Mouse (Mus musculus) megakaryocyte progenitor cell, adult 5-6 weeks (primary cell): Measurements from ENCODE around the gene Pbrm1. TPM values are rescaled to one million over a fixed set of nuclear protein-coding genes. Genes with fewer than 3 reads are reported as not detected.

Source experiments
- ATAC-seq: replicated peaks from 2 replicates; pipeline ENCODE4 v1.8.0; 2016; ENCODE audit warnings: mild to moderate bottlenecking, moderate TSS enrichment, inconsistent platforms; ENCODE audit not compliant: poor library complexity
- total RNA-seq, 2 experiments: library from RNA; stranded (forward) in 1 of 2; stranded (reverse) in 1 of 2; fragments of 157-497, 149-512 nt in 1 of 2; fragments of 200-1000 nt in 1 of 2; gene quantifications; 2 replicates each; pipeline versions ENCODE4 v1.2.3 to v1.2.4; 2015 to 2017

Gene Pbrm1
- 75.4 and 82.4 TPM in 2 replicates for total RNA-seq (2015)
- total RNA-seq (2017) = 52.3 and 80.5 TPM in 2 replicates

- peak; percentile 90 for ATAC-seq
Observed at GRCm38 (mm10) chr14:31018860-31019291, at the start of gene Pbrm1, which contains the start of gene Gnl3. Pbrm1 (plus strand) TSS chr14:31019138. Gnl3 (minus strand) TSS chr14:31019152.

GRCm38 (mm10) chr14:30974204-30974603 lies 44.7 kb upstream of the Pbrm1 start:
- no peak for ATAC-seq

- ATAC-seq = no peak
Observed at GRCm38 (mm10) chr14:30976222-30976621, 42.7 kb upstream of the Pbrm1 start.

GRCm38 (mm10) chr14:30996417-30996816 lies 22.5 kb upstream of the Pbrm1 start:
- ATAC-seq = no peak

GRCm38 (mm10) chr14:31000356-31000755 lies 18.6 kb upstream of the Pbrm1 start:
- no peak for ATAC-seq

- peak; percentile 36 for ATAC-seq
Observed at GRCm38 (mm10) chr14:31000816-31001306, 18.1 kb upstream of the Pbrm1 start.

GRCm38 (mm10) chr14:31001307-31002205 lies 17.4 kb upstream of the Pbrm1 start, which contains the start of the genes Glt8d1 and Spcs1:
Glt8d1 (plus strand) TSS chr14:31001400.
Spcs1 (minus strand) TSS chr14:31001672.
- peak; percentile 85 for ATAC-seq

GRCm38 (mm10) chr14:31004527-31004926 lies 14.4 kb upstream of the Pbrm1 start:
- ATAC-seq = no peak

GRCm38 (mm10) chr14:31006779-31007178 lies 12.2 kb upstream of the Pbrm1 start:
- ATAC-seq = peak; percentile 77

GRCm38 (mm10) chr14:31011588-31011987 lies 7.3 kb upstream of the Pbrm1 start:
- ATAC-seq = no peak

GRCm38 (mm10) chr14:31013928-31014327 lies 5.0 kb upstream of the Pbrm1 start:
- no peak for ATAC-seq

- ATAC-seq = no peak
Observed at GRCm38 (mm10) chr14:31016063-31016462, 2.9 kb upstream of the Pbrm1 start.

- ATAC-seq = peak; percentile 54
Observed at GRCm38 (mm10) chr14:31017854-31018253, 1.1 kb upstream of the Pbrm1 start.

GRCm38 (mm10) chr14:31019331-31020205 lies 630 bp downstream of the Pbrm1 start:
- peak; percentile 60 for ATAC-seq

GRCm38 (mm10) chr14:31022579-31022978 lies 3.6 kb downstream of the Pbrm1 start:
- no peak for ATAC-seq

- 0 out of 2 replicates have a peak, but pooled peaks have one; percentile 23 for ATAC-seq
Observed at GRCm38 (mm10) chr14:31025785-31026184, 6.8 kb downstream of the Pbrm1 start.

- no peak for ATAC-seq
Observed at GRCm38 (mm10) chr14:31045296-31045695, 26.4 kb downstream of the Pbrm1 start.

- ATAC-seq = peak; percentile 94
Observed at GRCm38 (mm10) chr14:31045817-31046216, 26.9 kb downstream of the Pbrm1 start.

- ATAC-seq = peak; percentile 71
Observed at GRCm38 (mm10) chr14:31062277-31062676, 43.3 kb downstream of the Pbrm1 start.

- 0 out of 2 replicates have a peak, but pooled peaks have one; percentile 29 for ATAC-seq
Observed at GRCm38 (mm10) chr14:31069086-31069733, 50.3 kb downstream of the Pbrm1 start.
